Mouse (Mus musculus) heart, adult 8-10 months (tissue): Measurements from ENCODE around the gene Art5. TPM values are rescaled to one million over a fixed set of nuclear protein-coding genes. Genes with fewer than 3 reads are reported as not detected.

ENCODE experiments used
- DNase-seq: peaks from one replicate; pipeline ENCODE4 v3.0.0; 2022; ENCODE audit warnings: low spot score
- total RNA-seq, 4 experiments: library from RNA; stranded (reverse); gene quantifications; 2 replicates each; pipeline ENCODE4 v1.2.4; 2022

Art5 gene
- 10 to 100 TPM; 15.4 to 33.2 (median 23.0) TPM for total RNA-seq

DNA sequence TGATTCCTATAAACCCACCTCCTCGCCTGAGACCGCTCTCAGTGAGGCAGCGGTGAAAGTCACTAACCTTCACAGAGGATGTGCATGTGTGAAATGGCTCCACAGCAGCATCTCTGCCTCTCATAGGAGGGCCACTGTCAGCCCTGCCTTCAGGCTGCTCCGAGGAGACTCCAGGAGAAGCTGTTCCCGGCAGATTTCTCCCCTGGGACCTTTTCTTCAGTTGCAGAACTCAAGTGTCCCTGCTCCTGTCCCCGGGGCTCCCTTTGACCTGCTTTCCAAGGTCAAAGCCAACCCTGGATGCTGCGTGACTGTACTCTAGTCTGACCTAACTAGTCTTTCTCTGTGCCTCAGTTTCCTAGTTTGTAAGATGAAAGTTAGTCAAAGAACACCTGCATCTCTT, at the start of gene Art5:
TSS of gene Art5 (minus strand) at position 319 of the 400 bp plus-strand sequence.
- DNase-seq = no peak

DNA sequence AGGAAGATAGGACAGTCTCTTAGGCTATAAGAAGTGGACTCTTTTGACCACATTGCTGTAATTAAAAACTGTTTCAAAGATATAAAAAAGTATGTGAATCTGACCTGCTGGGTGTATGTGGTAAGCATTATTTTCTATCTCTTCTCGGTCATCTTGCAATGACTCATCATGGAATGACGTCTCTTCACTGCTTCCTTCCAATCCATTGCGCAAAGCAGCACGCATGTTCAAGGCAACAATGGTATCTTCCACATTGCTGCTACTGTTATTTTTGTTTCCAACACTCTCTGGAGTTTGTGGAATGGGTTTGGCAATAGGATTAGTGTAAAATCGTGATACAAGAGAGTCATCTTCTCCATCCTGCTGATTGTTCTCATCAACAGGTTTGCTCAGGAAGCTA, 44.4 kb upstream of the Art5 start:
- no peak for DNase-seq

DNA sequence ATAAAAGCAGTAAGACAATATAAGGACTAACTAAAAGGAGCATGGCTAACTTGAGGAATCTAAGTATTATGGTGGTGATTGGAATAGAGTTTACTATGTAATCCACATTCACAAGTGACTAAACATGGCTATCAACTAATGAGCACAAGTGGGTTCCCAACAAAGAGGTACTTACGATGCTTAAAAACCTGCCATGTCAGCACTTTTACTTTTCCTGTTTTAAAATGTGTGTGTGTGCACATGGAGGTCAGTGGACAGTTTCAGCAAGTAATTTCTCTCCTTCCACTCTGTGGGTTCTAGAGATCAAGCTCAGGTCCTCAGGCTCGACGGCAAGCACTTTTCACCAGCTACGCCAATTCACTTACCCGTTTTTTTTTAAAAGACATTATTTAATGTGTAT, 28.6 kb upstream of the Art5 start:
- no peak for DNase-seq

DNA sequence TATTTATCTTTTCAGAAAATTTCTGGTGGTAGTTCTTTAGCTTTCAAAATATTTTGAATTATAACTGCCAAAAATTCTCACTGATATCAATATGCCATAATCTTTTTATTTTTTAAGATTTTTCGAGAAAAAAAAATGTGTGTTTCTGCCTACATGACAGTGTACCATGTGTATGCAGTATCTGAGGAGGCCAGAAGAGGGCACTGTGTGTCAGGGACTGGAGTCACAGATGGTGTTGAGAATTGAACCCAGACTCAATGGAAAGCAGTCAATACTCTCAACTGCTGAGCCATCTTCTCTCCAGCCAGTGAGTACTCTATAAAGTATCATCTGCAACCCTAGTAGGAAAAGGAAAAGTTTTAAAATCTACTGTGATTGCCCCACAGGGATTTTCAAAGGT, 28.2 kb upstream of the Art5 start:
- no peak for DNase-seq

DNA sequence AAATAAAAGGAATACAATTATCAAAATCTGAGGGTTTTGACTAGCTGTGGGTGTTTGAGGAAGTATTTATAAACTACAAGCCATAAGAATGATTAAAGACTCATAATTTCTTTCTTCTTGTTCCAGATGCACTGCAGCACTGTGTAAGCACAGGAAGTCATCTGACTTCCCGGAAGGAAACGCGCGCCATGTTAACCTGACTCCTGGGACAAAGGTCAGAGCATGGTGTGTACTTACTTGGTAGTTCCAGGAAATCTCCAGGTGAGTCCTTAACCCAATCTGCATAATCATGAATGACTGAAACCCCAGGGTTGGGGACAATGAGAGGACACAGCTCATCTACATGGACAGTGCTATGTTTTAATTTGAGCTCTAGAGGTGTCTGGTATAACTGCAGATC, 23.1 kb upstream of the Art5 start:
- peak; percentile 26 for DNase-seq

DNA sequence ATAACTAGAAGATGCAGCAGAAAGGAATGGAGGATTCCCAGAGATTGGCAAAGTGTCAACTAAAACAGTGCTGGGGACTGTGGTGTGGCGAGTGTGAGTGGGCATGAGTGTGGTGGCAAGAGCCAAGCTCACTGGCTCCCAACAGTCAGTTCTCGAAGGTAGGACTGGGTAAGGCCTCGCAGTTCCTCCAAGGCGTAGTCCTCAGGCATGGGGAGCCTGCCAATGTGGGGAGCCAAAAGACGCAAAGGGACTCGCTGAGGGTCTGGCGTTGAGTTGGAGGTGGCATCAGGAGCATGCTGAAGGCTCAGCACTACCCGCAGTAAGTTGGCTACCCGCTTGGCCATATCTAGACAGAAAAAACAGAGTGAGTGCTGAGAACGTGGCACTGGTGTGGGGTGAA, 11.0 kb upstream of the Art5 start:
- no peak for DNase-seq

DNA sequence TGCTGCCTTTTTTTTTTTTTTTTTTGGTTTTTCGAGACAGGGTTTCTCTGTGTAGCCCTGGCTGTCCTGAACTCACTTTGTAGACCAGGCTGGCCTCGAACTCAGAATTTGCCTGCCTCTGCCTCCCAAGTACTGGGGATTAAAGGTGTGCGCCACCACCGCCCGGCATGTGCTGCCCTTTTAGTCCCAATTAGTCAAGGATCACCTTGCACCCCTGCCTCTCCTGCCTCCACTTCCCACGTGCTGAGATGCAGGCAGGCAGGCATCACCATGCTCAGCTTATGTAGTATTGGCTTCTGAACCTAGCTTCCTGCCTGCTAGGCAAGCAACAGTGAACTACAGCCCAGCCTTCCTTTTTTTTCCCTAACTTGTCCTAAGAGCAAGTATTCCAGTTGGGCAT, 8.1 kb upstream of the Art5 start:
- DNase-seq = no peak

DNA sequence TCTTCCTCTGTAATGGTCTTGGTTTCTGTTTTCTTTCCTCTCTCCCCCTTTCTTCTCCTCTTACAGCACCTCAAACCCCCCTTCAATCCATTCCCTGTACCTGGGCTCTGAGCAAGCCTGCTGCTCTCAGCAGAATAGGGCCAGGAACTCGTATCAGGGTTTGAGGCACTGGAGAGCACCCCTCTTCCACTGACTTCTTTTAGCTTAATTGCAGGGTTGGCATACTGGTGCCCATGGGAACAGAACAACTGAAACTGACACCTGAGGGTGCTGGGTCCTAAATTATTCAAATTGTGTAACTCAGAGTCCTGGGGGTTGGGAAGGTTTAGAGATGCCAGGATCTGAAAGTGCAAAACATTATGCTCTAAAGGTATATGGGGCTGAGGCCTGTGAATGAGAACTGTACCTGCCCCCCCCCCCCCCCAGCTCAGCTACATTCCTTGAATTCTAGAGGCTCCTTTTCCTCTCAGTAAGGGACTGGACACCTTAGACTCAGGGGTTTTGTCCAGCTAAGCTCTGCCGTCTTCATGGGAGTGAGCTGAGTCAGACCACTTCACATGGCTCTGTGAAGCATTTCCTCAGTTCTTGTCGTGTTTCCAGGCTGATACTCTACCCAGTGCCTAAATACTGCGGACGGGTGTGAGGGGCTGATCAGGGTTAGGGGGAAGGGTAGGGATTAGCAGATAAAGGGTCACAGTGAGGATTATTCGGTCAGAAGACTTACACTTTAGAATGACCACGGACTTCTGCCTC, 7.5 kb upstream of the Art5 start, which contains the start of gene Chrna10:
TSS of gene Chrna10 (minus strand) at position 250 of the 753 bp plus-strand sequence.
- DNase-seq = no peak

DNA sequence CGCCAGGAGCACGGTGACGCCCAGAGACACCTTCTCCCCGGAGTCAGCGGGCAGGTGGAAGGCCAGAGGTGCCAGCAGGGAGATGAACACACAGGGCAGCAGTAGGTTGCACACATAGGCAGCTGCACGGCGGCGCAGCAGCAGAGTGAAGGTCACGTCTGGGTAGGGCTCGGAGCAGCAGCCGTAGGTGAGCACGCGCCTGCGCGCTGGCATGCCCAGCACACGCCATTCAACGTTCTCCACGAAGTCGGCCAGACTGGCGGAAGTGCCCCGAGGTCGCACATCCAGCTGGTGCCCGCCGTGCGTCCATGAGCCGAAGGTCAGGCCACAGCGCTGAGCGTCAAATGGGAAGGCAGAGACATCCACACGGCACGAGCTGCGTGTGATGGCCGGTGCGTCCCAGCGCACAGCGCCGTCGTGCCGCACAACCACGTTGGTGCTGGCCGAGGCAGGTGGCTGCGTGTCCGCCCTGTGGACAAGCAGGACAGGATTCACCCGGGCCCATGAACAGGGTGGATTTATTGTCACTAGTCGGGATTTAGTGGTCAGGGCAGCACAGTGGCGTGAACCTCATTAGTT, 4.0 kb upstream of the Art5 start:
- DNase-seq = no peak

DNA sequence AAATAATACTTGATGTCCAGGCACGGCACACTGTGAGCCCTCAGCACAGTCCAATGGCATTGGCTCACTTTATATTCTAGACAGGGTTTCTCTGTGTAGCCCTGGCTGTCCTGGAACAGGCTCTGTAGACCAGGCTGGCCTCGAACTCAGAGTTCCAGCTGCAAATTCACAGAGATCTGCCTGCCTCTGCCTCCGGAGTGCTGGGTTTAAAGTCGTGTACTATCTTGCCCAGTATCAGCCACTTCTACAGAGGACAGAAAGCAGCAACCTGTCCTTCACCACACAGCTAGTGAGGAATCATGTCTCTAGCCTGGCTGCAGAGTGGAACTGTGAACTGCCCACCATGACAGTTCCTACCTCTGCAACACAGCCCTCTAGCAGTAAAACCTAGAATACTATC, 457 bp upstream of the Art5 start:
- no peak for DNase-seq

DNA sequence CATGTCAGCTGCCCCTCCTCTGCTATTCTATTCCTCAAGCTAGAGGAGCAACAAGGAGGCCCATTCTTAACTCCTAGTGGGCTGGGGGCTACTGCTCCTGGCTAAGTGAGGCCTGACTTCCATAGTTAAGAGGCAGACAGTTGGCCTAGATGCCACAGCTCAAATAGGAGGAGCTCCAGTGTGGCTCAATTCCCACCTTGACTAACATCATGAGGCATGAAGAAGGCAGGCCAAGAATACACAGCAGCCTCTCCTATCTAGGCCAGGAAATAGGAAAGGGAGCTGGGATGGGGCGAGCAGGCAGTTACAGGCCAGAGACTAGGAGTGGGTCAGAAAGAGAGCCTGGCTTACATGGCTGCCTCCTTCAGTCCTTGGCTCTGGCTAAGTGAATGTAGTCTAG, 1.1 kb downstream of the Art5 start:
- no peak for DNase-seq

DNA sequence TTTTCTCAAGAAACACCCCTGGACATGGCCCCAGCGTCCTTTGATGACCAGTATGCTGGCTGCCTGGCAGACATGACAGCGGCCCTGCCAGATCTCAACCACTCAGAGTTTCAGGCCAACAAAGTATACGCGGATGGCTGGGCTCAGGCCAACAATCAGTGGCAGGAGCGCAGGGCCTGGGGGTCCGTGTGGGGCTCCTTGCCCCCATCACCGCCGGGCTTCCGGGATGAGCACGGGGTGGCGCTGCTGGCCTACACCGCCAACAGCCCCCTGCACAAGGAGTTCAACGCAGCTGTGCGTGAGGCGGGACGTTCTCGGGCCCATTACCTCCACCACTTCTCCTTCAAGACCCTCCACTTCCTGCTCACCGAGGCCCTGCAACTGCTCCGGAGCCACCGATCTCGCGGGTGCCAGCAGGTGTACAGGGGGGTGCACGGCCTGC, 2.6 kb downstream of the Art5 start:
- no peak for DNase-seq

DNA sequence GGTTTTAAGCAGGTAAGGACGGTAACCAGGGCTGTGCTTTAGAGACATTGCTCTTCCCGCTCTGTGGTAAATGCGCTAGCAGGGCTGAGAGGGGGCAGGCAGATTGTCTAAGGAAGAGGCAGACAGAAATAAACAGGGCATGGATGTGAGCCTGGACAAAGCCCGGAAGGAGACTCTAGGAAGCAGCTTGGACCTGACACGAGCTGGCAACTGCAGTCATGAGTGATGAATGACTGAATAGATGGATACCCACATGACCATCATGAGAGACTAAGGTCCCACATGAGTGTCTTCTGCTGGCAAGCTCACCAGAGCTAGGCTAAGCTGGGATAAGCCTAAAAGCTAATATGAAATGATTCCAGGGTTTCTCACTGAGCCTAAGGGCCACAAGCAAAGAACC, 5.2 kb downstream of the Art5 start:
- no peak for DNase-seq

DNA sequence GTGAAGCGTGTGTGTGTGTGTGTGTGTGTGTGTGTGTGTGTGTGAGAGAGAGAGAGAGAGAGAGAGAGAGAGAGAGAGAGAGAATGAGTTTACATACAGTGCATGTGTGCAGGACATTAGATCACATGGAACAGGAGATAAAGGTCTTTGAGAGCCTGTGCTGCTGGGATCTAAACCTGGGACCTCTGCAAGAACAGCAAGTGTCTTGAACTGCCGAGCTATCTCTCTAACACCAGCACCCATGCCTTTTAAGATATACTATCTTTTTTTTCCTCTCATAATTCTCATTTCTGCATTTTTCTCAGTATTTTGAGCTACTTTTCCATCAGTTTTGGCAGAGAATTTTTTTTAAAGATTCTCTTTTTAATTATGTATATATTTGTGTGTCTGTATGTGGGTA, 5.7 kb downstream of the Art5 start:
- no peak for DNase-seq

DNA sequence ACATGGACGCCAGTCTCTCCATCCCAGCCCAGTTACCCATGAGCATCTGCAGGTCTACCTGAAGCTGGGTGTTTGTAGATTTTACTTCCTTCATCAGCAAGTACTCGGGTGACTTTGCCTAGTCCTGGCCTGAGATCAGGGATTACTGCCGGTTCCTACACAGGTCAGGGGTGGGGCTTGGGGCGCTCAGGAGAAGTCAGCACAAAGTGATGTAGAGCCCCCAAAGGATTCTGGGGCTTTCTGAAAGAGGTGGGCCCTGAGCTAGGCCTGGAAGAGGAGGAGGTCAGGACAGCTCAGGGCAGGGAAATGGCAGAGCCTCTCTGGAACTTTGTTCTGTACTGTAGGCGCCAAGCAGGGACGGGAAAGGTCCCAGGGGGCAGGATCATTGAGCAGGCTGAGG, 6.6 kb downstream of the Art5 start:
- no peak for DNase-seq

DNA sequence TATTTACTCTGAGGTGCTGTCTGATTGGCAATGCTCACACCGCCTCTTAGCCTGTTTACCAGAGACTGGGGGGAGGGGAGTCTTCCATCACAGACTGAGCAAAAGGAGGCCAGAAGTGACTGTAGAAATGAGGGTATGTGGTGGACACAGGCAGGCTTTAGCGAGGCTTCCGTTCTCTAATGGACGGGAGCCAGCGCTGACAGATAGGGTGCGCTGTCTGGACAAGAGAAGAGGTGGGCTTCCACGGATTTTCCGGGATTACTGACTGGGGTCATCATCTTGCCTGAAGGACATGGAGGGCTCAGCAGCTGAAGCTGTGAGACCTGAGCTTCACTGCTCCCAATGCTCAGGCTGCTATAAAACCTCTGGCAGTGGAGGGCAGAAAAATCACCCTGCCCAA, 7.0 kb downstream of the Art5 start:
- no peak for DNase-seq

DNA sequence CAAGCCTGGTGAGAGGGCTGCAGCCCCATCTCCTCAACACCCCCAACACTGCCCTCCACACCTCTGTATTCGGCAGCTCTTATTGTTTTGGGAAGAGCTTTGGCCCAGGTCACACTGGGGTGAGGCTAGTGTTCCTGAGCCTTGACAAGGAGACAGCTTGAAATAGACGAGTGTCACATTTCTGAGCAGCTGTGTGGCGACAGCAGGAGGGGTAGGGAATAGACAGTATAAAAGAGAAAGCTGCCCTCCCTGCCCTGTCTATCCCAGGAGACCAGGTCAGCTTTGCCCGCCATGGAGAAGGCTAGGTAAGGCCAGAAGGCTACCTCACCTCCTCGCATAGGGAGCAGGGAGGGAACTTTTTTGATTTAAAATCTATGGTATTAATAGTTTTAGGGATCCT, 7.8 kb downstream of the Art5 start, which contains the start of gene Art1:
TSS of gene Art1 (plus strand) at position 257 of the 400 bp plus-strand sequence.
- DNase-seq = peak; percentile 51

DNA sequence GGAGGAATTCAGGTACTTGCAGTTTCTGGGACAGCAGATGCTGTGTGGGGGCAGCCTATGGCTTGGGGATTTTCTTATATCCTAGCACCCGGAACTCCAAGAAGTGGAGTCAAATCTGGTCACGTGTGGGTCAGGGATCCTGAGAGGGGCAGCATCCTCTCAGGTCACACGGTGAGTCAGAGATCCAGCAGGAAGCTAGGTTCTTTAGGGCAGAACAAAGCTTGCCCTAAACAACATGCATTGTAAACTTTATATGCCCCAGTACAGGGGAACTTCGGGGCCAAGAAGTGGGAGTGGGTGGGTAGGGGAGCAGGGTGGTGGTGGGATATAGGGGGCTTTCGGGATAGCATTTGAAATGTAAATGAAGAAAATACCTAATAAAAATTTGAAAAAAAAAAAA, 8.4 kb downstream of the Art5 start:
- no peak for DNase-seq

DNA sequence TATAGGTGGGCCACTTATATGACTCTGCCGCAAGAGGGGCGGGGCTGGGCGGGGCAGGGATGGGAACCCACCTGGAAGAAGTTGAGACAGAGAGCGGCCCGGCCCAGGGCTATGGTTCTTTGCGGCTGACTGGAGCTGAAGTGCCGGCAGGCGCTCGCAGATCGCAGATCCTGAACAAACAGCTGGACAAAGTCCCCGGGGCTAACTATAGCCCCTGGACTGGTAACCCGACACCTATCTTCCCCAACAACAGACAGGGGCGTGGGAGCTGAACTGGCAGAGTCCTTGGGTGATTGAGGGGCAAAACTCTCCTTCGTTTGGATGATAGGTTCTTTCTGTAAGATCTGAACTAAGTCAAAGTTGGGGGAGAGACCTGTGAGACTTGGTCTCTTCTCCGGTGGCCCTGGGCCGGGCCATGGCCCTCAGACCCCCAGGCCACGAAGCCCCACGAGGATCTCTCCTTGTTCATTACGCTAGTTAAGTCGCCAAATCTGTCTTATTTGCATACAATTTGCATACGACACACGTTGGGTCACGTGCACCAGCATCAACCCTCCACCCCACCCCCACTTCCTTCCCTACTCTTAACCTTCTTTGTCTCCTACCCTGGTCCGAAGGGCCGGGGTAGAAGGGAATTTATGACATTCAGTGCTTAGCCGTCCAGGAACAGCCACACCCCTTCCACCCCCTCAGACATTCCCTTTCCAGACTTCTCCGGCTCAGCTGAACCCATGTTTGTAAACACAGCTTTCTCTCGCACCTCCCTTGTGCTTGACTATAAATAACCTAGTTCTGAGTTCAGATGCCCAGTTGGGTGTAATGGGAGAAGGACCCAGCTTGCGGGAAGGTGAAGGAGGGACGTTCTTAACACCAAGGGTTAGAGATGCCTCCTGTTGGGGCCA, 9.3 kb downstream of the Art5 start:
- DNase-seq = peak; percentile 45

DNA sequence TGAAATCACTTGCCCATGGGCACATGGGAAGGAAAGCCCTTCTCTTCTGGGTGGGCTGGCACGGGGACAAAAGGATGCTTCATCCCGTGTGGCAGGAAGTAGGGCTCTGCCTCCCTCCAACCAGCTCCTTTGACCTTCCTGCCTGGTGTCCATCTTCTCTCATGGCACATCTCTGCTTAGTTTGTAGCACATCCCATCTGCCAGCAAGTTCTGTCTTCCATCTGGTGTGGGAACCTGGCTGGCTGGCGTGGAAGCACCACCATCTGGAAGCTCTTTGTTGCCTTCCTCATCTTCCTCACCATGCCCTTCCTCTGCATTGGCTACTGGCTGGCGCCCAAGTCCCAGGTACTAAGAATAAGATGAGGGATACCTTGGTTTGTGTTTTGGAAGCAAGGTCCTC, 22.0 kb downstream of the Art5 start:
- DNase-seq = no peak

DNA sequence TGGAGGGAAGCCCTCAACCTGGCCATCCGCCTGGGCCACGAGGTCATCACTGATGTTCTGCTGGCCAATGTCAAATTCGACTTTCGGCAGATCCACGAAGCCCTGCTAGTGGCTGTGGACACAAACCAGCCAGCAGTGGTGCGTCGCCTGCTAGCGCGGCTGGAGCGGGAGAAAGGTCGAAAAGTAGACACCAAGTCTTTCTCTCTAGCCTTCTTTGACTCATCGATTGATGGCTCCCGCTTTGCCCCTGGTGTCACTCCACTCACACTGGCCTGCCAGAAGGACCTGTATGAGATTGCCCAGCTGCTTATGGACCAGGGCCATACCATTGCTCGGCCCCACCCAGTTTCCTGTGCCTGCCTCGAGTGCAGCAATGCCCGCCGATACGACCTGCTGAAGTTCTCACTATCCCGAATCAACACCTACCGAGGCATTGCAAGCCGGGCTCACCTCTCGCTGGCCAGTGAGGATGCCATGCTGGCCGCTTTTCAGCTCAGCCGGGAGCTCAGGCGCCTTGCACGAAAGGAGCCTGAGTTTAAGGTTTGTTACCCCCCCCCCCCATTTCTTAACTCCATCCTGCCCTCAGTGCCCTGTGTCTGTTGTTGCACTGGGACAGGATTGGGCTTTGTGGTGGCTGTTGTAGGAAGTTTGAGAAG, 25.1 kb downstream of the Art5 start:
- DNase-seq = no peak

DNA sequence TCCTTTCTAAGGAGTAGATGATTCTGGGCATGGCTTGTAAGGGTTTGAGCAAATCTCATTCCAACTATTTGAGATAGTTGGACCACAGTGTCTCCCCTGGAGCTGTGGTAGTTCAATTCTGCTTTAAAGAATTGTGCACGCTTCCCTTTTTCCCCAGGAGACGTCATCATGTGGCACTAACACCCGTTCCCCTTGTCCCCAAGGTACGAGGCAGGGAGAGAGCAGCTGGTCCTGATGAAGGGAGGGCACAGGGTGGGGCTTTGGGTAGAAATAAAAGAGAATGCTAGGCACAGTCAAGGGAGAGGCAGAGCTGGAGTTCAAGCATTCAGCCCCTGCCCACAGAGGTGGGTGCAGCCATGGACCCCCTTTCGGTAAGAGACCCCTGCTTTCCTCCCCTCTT, 26.5 kb downstream of the Art5 start, which contains the start of gene Trpc2:
TSS of gene Trpc2 (plus strand) at position 301 of the 400 bp plus-strand sequence.
- no peak for DNase-seq
